Mouse (Mus musculus): ENCODE data around the gene Ncbp3. TPM values are rescaled to one million over a fixed set of nuclear protein-coding genes. Genes with fewer than 3 reads are reported as not detected.
A peak's percentile ranks its signal among the peaks of the same experiment; 100 is the strongest.

The Ncbp3 gene
- total RNA-seq, 2 experiments from 2014 or later, result 10.6 to 11.8 TPM

GRCm38 (mm10) chr11:73039102-73039799 lies 8.3 kb upstream of the Ncbp3 start:
- peak; percentile 89 for TF ChIP-seq CTCF (conservative IDR thresholded peaks at IDR 0.05)
- peak in 1 of 2 experiments; percentile 59 for DNase-seq (ENCODE audit: low spot score in 2 of 2)
- Histone ChIP-seq H3K4me3 (no peak overlapping the region), H3K27ac (peak overlapping the region; percentile 12; the same call in 1 of the 2 replicates)

DNA sequence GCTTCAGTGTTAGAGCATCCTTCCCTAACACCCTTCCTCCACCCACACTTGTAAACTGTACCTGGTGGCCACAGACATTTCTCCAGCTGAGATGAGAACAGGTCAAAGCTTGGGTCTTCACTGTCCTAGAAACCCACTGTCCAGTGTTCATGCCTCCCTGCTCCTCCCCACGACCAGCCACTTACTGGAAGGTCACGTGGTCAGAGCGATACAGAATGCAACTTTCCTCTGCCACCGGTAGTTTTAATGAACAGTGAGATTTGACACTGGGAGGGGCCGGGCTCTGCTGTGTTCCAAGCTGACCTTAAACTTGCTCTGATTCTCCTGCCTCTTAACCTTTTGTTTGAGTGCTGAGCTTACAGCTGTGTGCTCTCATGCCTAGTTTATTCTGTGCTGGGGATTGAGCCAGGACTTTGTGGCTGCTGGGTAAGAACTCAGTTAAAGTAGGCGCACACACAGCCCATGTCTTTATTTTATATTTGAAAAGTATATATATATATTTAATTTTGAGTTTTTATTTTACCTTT lies 3.3 kb upstream of the Ncbp3 start:
- no peak overlapping the region for H3K27ac ChIP-seq
- TF ChIP-seq CTCF (conservative IDR thresholded peaks at IDR 0.05), result no peak
- H3K4me3 ChIP-seq, result no peak overlapping the region
- no peak for DNase-seq (ENCODE audit: low spot score in 2 of 2)

DNA sequence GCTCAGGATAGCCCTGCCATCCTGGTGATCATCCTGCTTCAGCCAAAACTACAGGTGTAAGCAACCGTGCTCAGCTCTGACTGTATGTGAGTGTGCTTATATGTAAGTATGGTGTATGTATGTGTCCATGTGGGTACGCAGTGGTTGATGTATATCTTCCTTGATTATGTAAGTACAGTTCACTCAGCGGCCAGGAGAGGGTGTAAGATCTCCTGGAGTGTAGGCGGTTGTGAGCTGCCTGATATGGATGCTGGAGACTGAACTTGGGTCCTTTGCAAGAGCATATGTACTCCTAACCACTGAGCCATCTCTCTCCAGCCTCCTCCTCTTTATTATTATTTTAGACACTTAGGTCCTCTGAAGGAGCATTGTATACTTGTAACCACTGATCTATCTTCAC lies 2.8 kb upstream of the Ncbp3 start:
- no peak overlapping the region for H3K27ac ChIP-seq
- no peak for DNase-seq (ENCODE audit: low spot score in 2 of 2)
- peak; percentile 36 for TF ChIP-seq CTCF (conservative IDR thresholded peaks at IDR 0.05)
- no peak overlapping the region for H3K4me3 ChIP-seq

GRCm38 (mm10) chr11:73048030-73048876 lies 670 bp downstream of the Ncbp3 start:
- peak overlapping the region; percentile 97 for H3K27ac ChIP-seq
- no peak for TF ChIP-seq CTCF (conservative IDR thresholded peaks at IDR 0.05)
- H3K4me3 ChIP-seq, result peak overlapping the region; percentile 74
- peak in 1 of 2 experiments; percentile 39 for DNase-seq (ENCODE audit: low spot score in 2 of 2)

GRCm38 (mm10) chr11:73049335-73049734 lies 1.8 kb downstream of the Ncbp3 start:
- Histone ChIP-seq H3K27ac (peak overlapping the region; percentile 6; the same call in 1 of the 2 replicates), H3K4me3 (peak overlapping the region; percentile 32; the same call in 1 of the 2 replicates)
- DNase-seq (ENCODE audit: low spot score in 2 of 2), result peak; percentile 71 to 83
- peak; percentile 97 for TF ChIP-seq CTCF (conservative IDR thresholded peaks at IDR 0.05)

- no peak for TF ChIP-seq CTCF (conservative IDR thresholded peaks at IDR 0.05)
- Histone ChIP-seq H3K27ac (no peak overlapping the region), H3K4me3 (no peak overlapping the region)
- DNase-seq (ENCODE audit: low spot score in 2 of 2), result no peak
These were observed 5.2 kb downstream of the Ncbp3 start for GRCm38 (mm10) chr11:73052795-73053194.

- DNase-seq (ENCODE audit: low spot score in 2 of 2), result no peak
- Histone ChIP-seq H3K4me3 (no peak overlapping the region), H3K27ac (no peak overlapping the region)
- no peak for TF ChIP-seq CTCF (conservative IDR thresholded peaks at IDR 0.05)
These were observed 10.1 kb downstream of the Ncbp3 start for GRCm38 (mm10) chr11:73057701-73058100.

- H3K27ac ChIP-seq, result no peak overlapping the region
- H3K4me3 ChIP-seq, result no peak overlapping the region
- DNase-seq (ENCODE audit: low spot score in 2 of 2), result no peak
- TF ChIP-seq CTCF (conservative IDR thresholded peaks at IDR 0.05), result no peak
These were observed 12.0 kb downstream of the Ncbp3 start for GRCm38 (mm10) chr11:73059630-73060029.

DNA sequence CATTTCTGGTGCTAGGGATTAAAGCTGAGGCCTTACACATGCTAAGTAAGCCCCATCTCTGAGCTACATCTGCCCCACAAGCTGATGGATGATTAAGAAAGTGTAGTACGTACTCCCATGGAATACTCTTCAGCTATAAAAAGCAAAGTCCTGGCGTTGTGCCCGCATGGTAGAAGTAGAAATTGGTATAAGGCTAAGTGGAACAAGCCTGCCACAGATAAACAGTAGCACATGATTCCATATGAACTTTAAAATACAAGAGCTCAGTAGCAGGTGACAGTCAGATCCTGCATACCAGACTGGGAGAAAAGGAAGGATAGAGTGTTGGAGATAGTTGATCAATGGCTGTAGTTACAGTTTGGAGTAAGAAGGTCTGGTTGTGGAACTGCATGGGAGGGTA lies 13.8 kb downstream of the Ncbp3 start:
- Histone ChIP-seq H3K4me3 (no peak overlapping the region), H3K27ac (no peak overlapping the region)
- TF ChIP-seq CTCF (conservative IDR thresholded peaks at IDR 0.05), result no peak
- no peak for DNase-seq (ENCODE audit: low spot score in 2 of 2)

GRCm38 (mm10) chr11:73071839-73072238 lies 24.3 kb downstream of the Ncbp3 start:
- peak; percentile 90 for TF ChIP-seq CTCF (conservative IDR thresholded peaks at IDR 0.05)
- H3K4me3 ChIP-seq, result no peak overlapping the region
- no peak overlapping the region for H3K27ac ChIP-seq
- peak in 1 of 2 experiments; percentile 36 for DNase-seq (ENCODE audit: low spot score in 2 of 2)

GRCm38 (mm10) chr11:73076295-73076694 lies 28.7 kb downstream of the Ncbp3 start:
- TF ChIP-seq CTCF (conservative IDR thresholded peaks at IDR 0.05), result no peak
- DNase-seq (ENCODE audit: low spot score in 2 of 2), result no peak
- Histone ChIP-seq H3K4me3 (no peak overlapping the region), H3K27ac (peak overlapping the region; percentile 24; the same call in 1 of the 2 replicates)

- peak overlapping the region; percentile 40; the same call in 1 of the 2 replicates for H3K27ac ChIP-seq
- H3K4me3 ChIP-seq, result no peak overlapping the region
- TF ChIP-seq CTCF (conservative IDR thresholded peaks at IDR 0.05), result no peak
- no peak for DNase-seq (ENCODE audit: low spot score in 2 of 2)
These were observed 29.1 kb downstream of the Ncbp3 start for GRCm38 (mm10) chr11:73076733-73077132.

GRCm38 (mm10) chr11:73077211-73077720 lies 29.7 kb downstream of the Ncbp3 start:
- no peak overlapping the region for H3K4me3 ChIP-seq
- no peak for TF ChIP-seq CTCF (conservative IDR thresholded peaks at IDR 0.05)

More at GRCm38 (mm10) chr11:73077211-73077720, 29.7 kb downstream of the Ncbp3 start:
- DNase-seq (ENCODE audit: low spot score in 2 of 2), result no peak
- H3K27ac ChIP-seq, result peak overlapping the region; percentile 40; the same call in 1 of the 2 replicates
